In genomic region chr9:22376086-22376485, GRCm38 (mm10) we compare ENCODE assay signal across 18 mouse cellular contexts. TPM values are rescaled to one million over a fixed set of nuclear protein-coding genes. Genes with fewer than 3 reads are reported as not detected.
DNase-seq lines count a peak whose midpoint lies in the region; ATAC-seq lines count a peak whose summit lies in the region.
"Had no signal": no experiment of that assay in that cellular context is flagged by ENCODE, and none has a peak within 500 bp of the region (broad histone marks: within the 10 kb centered on the region; RNA-seq: fewer than 3 reads in every experiment).

No protein-coding gene starts in this region.

- no peak overlapping the region for H3K4me2 ChIP-seq in hindbrain, embryonic 14.5 days (replicated peaks)
- H3K4me2 ChIP-seq: embryonic facial prominence, embryonic 13.5 days; heart, embryonic 12.5 days; limb, embryonic 12.5 days; liver, embryonic 15.5 days; neural tube, embryonic 15.5 days had no signal

- peaks cover 94% of the 10 kb centered on the region for H3K36me3 ChIP-seq in hindbrain, embryonic 10.5 days
- 0 out of 2 replicates have a peak, but pooled peaks cover 8% of the 10 kb centered on the region for H3K36me3 ChIP-seq in hindbrain, embryonic 14.5 days (replicated peaks; ENCODE audit: control insufficient read depth, insufficient read depth)
- H3K36me3 ChIP-seq: neural tube, embryonic 15.5 days had no signal

- no peak overlapping the region for H3K9ac ChIP-seq in hindbrain, embryonic 14.5 days
- H3K9ac ChIP-seq: embryonic facial prominence, embryonic 13.5 days; heart, embryonic 12.5 days; limb, embryonic 12.5 days; liver, embryonic 15.5 days; neural tube, embryonic 15.5 days had no signal

- no peaks in the 10 kb centered on the region for H3K4me1 ChIP-seq in hindbrain, embryonic 10.5 days (replicated peaks)
- no peaks in the 10 kb centered on the region for H3K4me1 ChIP-seq in hindbrain, embryonic 14.5 days (replicated peaks; ENCODE audit: control insufficient read depth, insufficient read depth, low read length)
- H3K4me1 ChIP-seq: embryonic facial prominence, embryonic 13.5 days; forebrain, embryonic 10.5 days; limb, embryonic 12.5 days; liver, embryonic 15.5 days; neural tube, embryonic 15.5 days had no signal

- DNase-seq in cerebellum, adult 11-12 months, result peak; percentile 7
- no peak for DNase-seq in cerebellum, postnatal 10 days
- peak; percentile 11 for DNase-seq in hindbrain, embryonic 10.5 days (ENCODE audit: low spot score)
- no peak for DNase-seq in hindbrain, embryonic 14.5 days (ENCODE audit: low spot score)
- DNase-seq in right cerebral cortex, adult 2 months (ENCODE audit: low spot score in 2 of 2), result peak; percentile 11 to 18
- DNase-seq in right cerebral cortex, postnatal 4 days, result no peak
- DNase-seq in yolk sac, embryonic 10.5 days (ENCODE audit: low spot score), result peak; percentile 8
- DNase-seq in urinary bladder, postnatal 4 days (ENCODE audit: low spot score in 2 of 2), result no peak
- DNase-seq: gastrocnemius, postnatal 25 days; kidney, adult 11 months; kidney, postnatal 14 days; thymus, postnatal 25 days had no signal

- peaks cover 4% of the 10 kb centered on the region; the same call in 1 of the 2 replicates for H3K9me3 ChIP-seq in hindbrain, embryonic 10.5 days
- H3K9me3 ChIP-seq in hindbrain, embryonic 14.5 days (ENCODE audit: control insufficient read depth, low read length), result no peaks in the 10 kb centered on the region
- H3K9me3 ChIP-seq: embryonic facial prominence, embryonic 13.5 days; limb, embryonic 12.5 days; liver, embryonic 15.5 days; neural tube, embryonic 15.5 days had no signal

- H3K27me3 ChIP-seq in hindbrain, embryonic 10.5 days (ENCODE audit: insufficient read depth, poor library complexity, severe bottlenecking), result no peaks in the 10 kb centered on the region
- H3K27me3 ChIP-seq in hindbrain, embryonic 14.5 days (ENCODE audit: control insufficient read depth, insufficient read depth, low read length), result no peaks in the 10 kb centered on the region
- H3K27me3 ChIP-seq: embryonic facial prominence, embryonic 13.5 days; heart, embryonic 12.5 days; limb, embryonic 12.5 days; liver, embryonic 15.5 days; neural tube, embryonic 15.5 days had no signal

- no peak overlapping the region for H3K27ac ChIP-seq in hindbrain, embryonic 10.5 days
- H3K27ac ChIP-seq in hindbrain, embryonic 14.5 days, result no peak overlapping the region
- H3K27ac ChIP-seq: embryonic facial prominence, embryonic 13.5 days; forebrain, embryonic 10.5 days; limb, embryonic 12.5 days; liver, embryonic 15.5 days; neural tube, embryonic 15.5 days had no signal

- no peak for ATAC-seq in hindbrain, embryonic 14.5 days (ENCODE audit: low FRiP score)

- H3K4me3 ChIP-seq in hindbrain, embryonic 10.5 days, result no peak overlapping the region
- H3K4me3 ChIP-seq in hindbrain, embryonic 14.5 days (replicated peaks; ENCODE audit: low read length), result no peak overlapping the region
- H3K4me3 ChIP-seq: embryonic facial prominence, embryonic 13.5 days; forebrain, embryonic 10.5 days; heart, embryonic 12.5 days; limb, embryonic 12.5 days; liver, embryonic 15.5 days; neural tube, embryonic 15.5 days had no signal

- 88% methylated on average over 5 of the region's 5 CpGs for WGBS in hindbrain, embryonic 10.5 days
- 78% methylated on average over 5 of the region's 5 CpGs for WGBS in hindbrain, embryonic 14.5 days

RNA-seq across cellular contexts. Expression of gene Anln, which starts 12.9 kb away (rescaled TPM):
- 31.4 and 39.4 TPM in 2 replicates for polyA plus RNA-seq in hindbrain, embryonic 10.5 days (2016; fragmentation: Nextera tagmentation; extraction: Ambion mirVana)
- polyA plus RNA-seq in hindbrain, embryonic 14.5 days (2014; fragmentation: Nextera tagmentation; extraction: Ambion mirVana), result 6.4 and 6.6 TPM in 2 replicates

RNA-seq across cellular contexts. Expression of gene 9530077C05Rik, which starts 35.2 kb away (rescaled TPM):
- polyA plus RNA-seq in hindbrain, embryonic 10.5 days (2016; fragmentation: Nextera tagmentation; extraction: Ambion mirVana), result 9.3 and 9.4 TPM in 2 replicates
- 11.8 and 14.9 TPM in 2 replicates for polyA plus RNA-seq in hindbrain, embryonic 14.5 days (2014; fragmentation: Nextera tagmentation; extraction: Ambion mirVana)

Comparison
In these comparisons a context has a peak if more than half of its experiments do, and no peak if none do; other contexts are left out.
1. DNase-seq: peak in cerebellum, adult 11-12 months (single experiment), hindbrain, embryonic 10.5 days (single experiment), right cerebral cortex, adult 2 months (2 of 2) and yolk sac, embryonic 10.5 days (single experiment); none in cerebellum, postnatal 10 days (0 of 2), hindbrain, embryonic 14.5 days (single experiment), right cerebral cortex, postnatal 4 days (single experiment) and urinary bladder, postnatal 4 days (0 of 2).